Mouse (Mus musculus): ENCODE measurements at regions not wholly inside any gene's neighbourhood (a gene's known extent, or its start where the extent isn't known, plus 50 kb on each side); places are given as distances from the start of the nearest gene placed in this dataset.

DNA sequence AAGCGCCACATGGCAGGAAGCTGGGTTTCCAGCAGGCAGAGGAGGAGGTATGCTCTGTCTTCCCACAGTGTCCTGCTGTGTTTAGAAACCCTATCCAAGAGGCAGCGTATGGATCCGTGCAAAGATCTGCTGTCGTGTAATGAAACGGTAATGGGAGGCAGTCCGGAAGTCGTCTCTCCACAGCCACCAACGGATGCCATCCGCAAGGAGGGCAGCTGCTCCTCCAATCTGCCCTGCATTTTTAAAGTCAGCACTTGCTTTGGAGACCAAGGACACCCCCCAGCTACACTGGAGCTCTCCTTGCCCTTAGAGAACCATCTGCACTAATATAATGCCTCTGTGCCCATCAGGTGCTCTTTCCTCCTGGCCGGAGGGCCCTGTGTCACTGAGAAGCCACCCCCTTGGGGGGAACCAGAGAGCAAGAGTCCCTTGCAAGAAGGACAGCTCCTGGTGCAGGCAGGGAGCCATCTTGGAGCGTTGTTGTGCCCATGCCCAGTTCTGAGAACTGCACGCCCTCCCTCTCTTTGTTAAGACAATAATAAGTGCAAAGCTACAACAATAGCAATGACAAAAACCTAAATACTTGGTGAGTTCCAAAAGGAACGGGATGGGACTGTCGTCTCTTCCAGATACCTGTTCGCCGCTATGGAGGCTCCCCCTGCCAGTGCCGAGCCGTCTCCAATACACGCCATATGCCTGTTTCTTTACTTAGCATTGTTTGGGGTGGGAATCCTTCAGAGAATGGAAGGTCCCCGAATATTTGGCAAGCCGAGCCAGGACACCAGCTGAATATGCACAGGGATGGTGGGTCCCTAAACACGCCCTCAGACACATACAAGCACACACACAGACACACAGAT lies 384.4 kb downstream of the Zfp536 start:
- no peak for DNase-seq (ENCODE audit: low spot score)

DNA sequence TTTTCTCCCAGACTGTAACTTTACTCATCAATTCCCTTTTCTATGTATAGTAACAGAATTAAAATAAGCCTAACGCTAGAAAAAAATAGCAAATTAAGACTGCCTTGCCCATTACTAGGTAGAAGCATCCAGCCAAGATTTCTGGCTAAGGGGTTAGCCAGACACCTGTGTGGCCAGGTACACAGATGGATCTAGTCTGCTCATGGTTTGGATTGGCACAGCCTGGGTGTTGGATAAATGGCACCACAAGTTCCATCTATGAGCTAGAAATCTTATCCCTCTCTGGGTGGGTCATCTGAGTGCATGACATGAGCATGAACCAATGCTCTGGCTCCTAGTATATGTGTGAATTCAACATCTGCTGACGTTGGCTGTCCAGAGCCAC lies 383.7 kb downstream of the Zfp536 start:
- DNase-seq (ENCODE audit: low spot score) = no peak

DNA sequence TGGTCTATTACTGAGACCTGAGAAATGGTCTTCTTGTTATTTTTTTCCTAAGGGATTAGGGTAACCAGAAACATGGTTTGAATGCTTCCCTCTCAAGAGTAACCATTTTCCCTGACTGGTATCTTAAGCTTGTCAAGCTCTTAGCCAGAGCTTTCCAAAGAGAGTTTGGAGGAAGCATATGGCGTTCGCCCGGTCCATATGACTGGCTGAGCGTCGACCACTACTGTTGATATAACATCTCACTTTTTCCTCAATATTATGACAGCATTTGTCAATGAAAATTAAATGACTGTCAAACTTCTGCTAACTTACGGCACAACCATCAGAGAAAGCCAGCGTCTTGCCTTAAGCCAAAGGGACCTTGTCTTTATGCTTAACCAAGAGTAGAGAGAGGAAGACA lies 383.2 kb downstream of the Zfp536 start:
- DNase-seq (ENCODE audit: low spot score) = no peak

DNA sequence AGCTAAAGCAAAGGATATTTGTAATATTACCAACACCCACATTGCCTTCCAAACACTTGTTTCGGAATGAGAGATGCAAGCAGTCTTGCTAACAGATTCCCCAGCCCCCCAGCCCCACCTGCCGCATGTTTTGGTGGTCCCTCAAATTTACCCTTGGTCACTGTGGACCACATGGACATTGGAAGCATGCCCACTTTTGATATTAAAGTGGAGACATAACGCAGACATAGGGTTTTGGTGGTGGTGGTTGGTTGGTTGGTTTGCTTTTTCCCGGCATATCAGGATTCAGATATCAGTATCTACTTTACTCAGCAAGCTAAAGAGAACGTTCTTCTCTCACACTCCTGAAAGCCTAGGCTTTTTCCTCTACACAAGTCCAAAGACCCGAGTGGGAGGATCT lies 381.3 kb downstream of the Zfp536 start:
- DNase-seq (ENCODE audit: low spot score) = no peak

DNA sequence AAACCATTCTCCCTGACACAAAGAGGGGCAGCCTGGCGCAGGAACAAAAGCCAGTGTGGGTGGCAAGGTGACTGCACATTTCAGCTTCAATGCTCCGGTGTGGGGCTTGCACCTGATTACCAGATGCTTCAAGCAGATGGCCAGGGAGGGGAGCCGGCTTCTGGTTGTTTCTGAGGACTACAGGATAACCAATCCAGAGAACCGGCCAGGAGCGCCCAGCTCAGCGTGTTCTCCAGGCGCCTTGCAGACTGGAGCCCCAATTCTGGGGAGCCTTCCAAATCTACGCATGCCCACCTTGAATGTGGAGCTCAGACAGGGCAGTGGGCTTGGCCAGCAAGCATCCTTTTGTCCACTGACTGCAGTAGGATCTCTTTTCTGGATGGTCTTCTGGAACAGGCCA lies 380.8 kb downstream of the Zfp536 start:
- DNase-seq (ENCODE audit: low spot score) = no peak

DNA sequence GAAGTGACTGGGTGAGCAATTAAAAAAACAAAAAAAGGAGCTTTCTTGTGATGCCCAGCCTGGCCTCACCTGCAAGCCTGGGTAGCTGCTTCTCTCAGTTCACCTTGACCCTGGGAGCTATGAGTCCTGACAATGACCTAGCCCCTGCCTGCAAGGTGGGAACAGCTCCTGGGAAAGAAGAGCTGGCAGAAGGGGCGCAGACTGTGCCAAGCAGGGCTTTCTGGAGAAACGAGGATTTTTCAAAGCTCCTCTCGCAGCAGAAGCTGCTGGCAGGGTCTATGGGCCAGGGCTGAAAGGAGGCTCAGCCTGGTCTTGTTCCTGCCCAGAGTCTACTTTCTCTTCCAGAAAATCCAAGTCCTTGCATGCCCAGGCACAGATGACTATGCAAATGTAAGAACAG lies 380.4 kb downstream of the Zfp536 start:
- no peak for DNase-seq (ENCODE audit: low spot score)

DNA sequence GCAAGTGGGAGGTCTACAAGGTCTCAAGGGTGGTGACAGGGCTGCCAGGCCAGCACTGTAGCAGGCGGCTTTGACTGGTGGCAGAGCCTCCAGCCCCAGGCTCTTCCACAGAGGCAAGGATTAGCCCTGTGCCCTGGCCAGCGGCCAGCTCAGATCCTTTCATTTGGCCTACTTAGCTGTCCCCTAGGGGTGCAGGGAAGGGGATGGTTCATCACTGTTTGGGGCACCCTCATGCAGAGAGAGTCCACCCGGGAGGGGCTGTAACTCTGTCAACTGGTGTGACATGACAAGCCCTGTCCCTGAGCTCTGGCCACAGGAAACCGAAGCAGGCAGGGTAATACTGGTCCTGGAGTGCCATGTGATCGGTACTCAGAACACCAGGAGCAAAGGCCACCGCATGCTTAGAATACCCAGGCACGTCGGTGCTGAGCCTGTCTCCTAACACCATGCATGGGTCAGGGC lies 378.4 kb downstream of the Zfp536 start:
- DNase-seq (ENCODE audit: low spot score) = no peak

DNA sequence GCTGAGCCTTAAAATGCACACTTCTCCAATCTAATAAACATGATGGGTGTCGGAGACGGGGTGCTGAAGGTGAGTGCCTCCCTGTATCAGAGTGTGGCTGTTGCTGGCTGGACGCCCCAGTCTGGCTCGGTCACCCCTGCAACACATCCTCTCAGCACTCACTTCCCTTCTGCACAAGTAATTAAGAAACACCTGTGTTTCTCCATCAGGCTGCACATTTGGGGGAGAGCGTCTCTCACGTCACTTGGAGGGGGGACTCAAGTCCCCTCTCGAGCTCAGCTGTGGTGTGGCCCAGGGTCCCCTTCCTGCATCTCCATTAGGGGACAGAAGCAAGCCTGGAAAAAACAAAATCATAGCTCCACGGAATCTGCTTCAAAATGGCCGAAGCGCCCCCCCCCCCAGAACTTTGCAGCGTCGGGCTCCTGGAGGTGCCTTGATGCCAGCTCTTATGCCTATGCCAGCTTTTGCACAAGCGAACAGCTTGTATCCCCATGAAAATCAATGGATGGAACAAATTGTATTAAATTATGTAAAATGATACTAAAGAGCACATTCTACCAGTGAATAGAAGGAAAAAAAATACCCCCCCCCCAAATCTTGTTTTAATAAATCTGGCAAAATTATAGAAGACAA lies 377.4 kb downstream of the Zfp536 start:
- no peak for DNase-seq (ENCODE audit: low spot score)

DNA sequence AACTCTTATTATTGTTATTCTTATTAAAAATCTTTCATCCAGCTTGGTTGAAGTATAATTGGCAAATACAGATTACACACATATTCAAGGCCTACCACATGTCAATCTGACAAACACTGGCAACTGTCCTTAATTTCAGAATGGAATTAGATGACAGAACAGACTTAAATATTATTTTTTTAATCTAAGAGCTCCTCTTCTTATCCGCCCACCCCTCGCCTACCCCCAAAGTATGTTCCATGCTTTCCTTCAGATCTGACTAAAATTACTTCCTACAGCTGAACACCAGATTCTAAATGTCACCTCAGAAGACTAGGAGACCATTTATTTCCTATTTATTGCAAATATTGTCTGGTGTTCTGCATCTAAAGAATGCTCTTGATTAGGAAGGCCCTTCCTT lies 370.0 kb downstream of the Zfp536 start:
- DNase-seq (ENCODE audit: low spot score) = no peak

DNA sequence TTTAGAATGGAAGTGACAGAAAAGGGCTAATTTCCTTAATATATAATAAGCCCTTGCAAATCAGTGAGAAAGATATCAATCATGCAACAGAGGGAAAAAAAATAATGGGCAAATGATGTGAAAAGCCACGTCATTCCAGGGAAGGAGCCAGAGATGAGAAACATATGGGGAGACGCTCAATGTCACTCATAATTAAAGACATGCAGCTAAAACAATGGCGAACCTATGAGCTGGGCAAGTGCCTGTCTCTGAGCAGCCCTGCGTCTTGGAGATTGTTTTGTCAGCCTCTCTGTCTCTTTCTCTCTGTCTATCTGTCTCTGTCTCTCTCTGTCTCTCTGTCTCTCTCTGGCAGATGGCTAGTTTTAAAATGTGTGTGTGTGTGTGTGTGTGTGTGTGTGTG lies 360.1 kb downstream of the Zfp536 start:
- no peak for DNase-seq (ENCODE audit: low spot score)

DNA sequence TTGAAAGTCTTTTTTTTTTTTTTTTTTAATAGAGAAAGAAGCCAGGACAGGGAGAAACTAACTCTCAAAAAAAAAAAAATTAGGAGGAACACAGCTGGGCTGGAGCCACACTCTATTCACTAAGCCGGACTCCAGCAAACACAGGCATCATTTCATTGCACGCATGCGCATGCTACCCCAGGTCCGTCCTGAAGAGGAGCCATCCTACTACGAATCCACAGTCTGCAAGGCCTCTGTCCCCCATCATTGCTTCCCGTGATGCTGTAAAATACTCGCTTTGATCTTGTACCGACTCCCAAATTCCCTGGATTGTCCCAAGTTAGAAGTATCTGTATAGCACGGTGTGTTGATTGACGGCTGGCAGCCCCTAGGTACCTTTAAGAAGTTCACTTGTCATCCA lies 351.7 kb downstream of the Zfp536 start:
- no peak for DNase-seq (ENCODE audit: low spot score)

Data from c-Kit-positive CD71-positive TER-119-positive erythroid progenitor cells, embryonic 14.5 days (primary cell).